Mouse (Mus musculus): ENCODE results near the gene Rps12-ps3. TPM values are rescaled to one million over a fixed set of nuclear protein-coding genes. Genes with fewer than 3 reads are reported as not detected.
A peak's percentile ranks its signal among the peaks of the same experiment; 100 is the strongest.

Gene Rps12-ps3
- polyA plus RNA-seq, 1 experiment from 2014 or later: 16.3 TPM

DNA sequence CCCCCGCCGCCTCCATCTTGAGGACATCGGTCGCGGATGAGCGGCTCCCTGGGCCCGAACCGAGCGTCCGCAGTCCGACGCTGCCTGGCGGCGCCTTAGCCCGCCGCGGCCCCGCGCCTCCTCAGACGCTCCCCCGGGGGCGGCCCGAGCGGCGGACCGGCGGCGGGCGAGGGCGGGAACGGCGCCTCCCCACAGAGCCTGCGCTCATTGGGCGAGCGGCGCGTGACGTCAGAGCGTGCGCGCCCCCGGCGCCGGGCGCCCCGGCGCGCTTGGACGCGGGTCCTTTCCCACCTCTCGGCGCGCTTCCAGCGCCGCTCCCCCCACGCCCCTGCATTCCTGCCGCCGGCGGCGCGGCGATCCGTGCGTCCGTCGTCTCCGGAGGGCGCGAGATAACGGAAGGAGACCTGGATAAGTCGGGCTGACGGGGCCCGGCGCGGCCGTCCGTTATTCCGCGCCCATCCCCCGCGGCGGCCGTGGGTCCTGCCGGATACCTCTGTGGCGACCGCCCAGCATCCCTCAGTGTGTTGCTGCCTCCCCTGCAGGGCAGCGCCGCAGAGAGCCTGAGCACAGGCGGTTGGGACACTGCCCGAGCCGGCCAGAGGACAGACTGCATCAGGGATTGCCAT, 23.7 kb downstream of the Rps12-ps3 start, which contains the start of gene Pdzd8:
TSS of gene Pdzd8 (minus strand) at position 123 of the 626 bp plus-strand sequence.
- H3K9ac ChIP-seq (ENCODE audit: low read depth, low read length): peak within 1 kb of the TSS; percentile 94
- peak; percentile 96 for DNase-seq (ENCODE audit: low spot score)
- H3K4me1 ChIP-seq (replicated peaks; ENCODE audit: control insufficient read depth, insufficient read depth, low read length): no peaks in the 10 kb centered on the region
- H3K4me2 ChIP-seq (replicated peaks; ENCODE audit: low read depth, low read length): peak within 1 kb of the TSS; percentile 97
- H3K27ac ChIP-seq (ENCODE audit: low read depth, low read length): peak within 1 kb of the TSS; percentile 90
- no peaks in the 10 kb centered on the region for H3K9me3 ChIP-seq (ENCODE audit: control insufficient read depth, low read length)
- H3K27me3 ChIP-seq (ENCODE audit: control insufficient read depth, insufficient read depth, low read length): no peaks in the 10 kb centered on the region
- WGBS: under 1% methylated on average over 61 of the region's 91 CpGs
- H3K4me3 ChIP-seq (ENCODE audit: low read depth, low read length): peak within 1 kb of the TSS; percentile 89
- H3K36me3 ChIP-seq (ENCODE audit: control insufficient read depth, insufficient read depth, low read length): no peaks in the 10 kb centered on the region
- peak; percentile 95 for ATAC-seq (ENCODE audit: low FRiP score)

DNA sequence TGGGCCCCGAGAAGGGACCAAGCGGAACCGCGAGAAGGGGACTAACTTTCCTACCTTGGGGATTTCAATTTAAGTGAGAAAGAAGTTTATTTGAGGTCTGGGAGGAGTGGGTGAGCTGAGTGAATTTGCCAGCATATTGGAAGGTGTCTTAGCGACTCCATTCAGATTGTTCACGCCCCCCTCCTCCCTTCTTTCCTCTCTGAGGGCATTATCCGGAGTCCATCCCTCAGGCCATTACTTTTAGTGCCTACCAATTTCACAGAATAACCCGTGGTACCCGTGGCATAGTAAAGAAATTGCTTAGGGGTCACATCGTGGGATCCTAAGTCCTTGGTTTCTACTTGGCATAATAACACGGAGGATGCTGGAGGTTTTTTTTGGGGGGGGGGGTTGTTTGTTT, 24.2 kb downstream of the Rps12-ps3 start:
- Histone ChIP-seq H3K4me2 (replicated peaks; ENCODE audit: low read depth, low read length) (peak overlapping the region; percentile 83), H3K9me3 (ENCODE audit: control insufficient read depth, low read length) (no peaks in the 10 kb centered on the region), H3K27ac (ENCODE audit: low read depth, low read length) (peak overlapping the region; percentile 90), H3K36me3 (ENCODE audit: control insufficient read depth, insufficient read depth, low read length) (no peaks in the 10 kb centered on the region), H3K4me3 (ENCODE audit: low read depth, low read length) (peak overlapping the region; percentile 89), H3K4me1 (replicated peaks; ENCODE audit: control insufficient read depth, insufficient read depth, low read length) (no peaks in the 10 kb centered on the region), H3K9ac (ENCODE audit: low read depth, low read length) (peak overlapping the region; percentile 94), H3K27me3 (ENCODE audit: control insufficient read depth, insufficient read depth, low read length) (no peaks in the 10 kb centered on the region)
- no peak for DNase-seq (ENCODE audit: low spot score)
- ATAC-seq (ENCODE audit: low FRiP score): peak; percentile 13; the same call in 1 of the 2 replicates
- WGBS: under 1% methylated on average over 11 of the region's 11 CpGs

DNA sequence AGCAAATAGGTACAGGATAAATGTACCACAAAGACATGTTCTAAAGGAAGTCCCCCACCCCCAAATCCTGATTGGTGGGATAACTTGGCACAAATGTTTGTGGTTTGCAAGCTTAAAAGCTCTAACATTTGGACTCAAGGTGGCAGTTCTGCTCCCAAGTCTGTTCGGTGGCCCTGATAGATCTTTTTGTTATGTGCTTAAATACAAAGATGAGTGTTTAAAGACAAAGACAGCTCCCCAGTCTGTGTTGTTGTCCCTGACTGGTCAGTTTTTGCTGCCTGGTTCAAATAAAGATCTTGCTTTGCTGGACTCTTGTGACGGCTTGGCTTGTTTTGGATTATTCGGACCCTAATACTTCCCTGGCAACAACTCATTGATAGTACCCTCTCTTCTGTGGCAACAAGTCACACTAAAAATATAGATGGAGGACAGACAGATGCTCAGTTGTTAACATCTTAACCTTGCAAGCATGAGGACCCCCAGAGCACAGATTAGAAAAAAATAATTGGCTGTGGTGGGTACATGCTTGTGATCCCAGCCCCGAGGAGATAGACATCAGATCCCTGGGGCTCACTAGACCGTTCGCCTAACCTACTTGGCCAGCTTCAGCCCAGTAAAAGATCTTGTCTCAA, 27.4 kb downstream of the Rps12-ps3 start:
- H3K4me2 ChIP-seq (replicated peaks; ENCODE audit: low read depth, low read length): no peak overlapping the region
- no peak overlapping the region for H3K4me3 ChIP-seq (ENCODE audit: low read depth, low read length)
- DNase-seq (ENCODE audit: low spot score) (no peak), ATAC-seq (ENCODE audit: low FRiP score) (no peak)
- H3K4me1 ChIP-seq (replicated peaks; ENCODE audit: control insufficient read depth, insufficient read depth, low read length): no peaks in the 10 kb centered on the region
- WGBS: 92% methylated on average over 6 of the region's 6 CpGs
- no peaks in the 10 kb centered on the region for H3K36me3 ChIP-seq (ENCODE audit: control insufficient read depth, insufficient read depth, low read length)
- no peaks in the 10 kb centered on the region for H3K27me3 ChIP-seq (ENCODE audit: control insufficient read depth, insufficient read depth, low read length)
- H3K9me3 ChIP-seq (ENCODE audit: control insufficient read depth, low read length): no peaks in the 10 kb centered on the region
- H3K9ac ChIP-seq (ENCODE audit: low read depth, low read length): no peak overlapping the region
- no peak overlapping the region for H3K27ac ChIP-seq (ENCODE audit: low read depth, low read length)

DNA sequence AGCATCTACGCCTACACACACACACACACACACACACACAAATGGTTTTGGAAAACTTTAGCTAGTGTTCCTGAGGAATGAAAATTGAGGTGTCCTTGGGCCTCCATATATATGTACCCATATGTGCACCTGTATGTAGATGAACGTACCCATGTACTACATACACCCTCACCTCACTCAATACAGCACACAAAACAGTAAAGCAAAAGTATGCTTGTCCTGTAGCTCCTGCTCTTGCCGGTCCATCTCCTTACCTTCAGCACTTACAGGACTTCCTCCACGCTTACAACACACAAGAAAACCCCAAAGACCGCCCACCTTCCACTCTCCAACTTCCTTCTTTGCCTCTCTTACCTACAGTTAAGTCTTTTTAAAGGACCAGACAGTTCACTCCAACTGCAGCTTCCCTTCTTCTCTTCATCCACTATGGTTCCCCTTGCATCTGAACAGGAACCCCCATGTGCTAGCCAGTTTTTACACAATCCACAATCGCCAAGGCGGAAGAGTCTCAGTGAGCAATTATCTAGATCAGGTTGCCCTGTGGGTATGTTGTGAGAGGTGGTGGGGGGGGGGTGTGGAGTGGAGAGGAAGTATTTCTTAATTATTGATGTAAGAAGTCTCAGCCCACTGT, 28.3 kb downstream of the Rps12-ps3 start:
- Histone ChIP-seq H3K27ac (ENCODE audit: low read depth, low read length) (no peak overlapping the region), H3K36me3 (ENCODE audit: control insufficient read depth, insufficient read depth, low read length) (no peaks in the 10 kb centered on the region), H3K9ac (ENCODE audit: low read depth, low read length) (no peak overlapping the region), H3K4me3 (ENCODE audit: low read depth, low read length) (no peak overlapping the region), H3K4me1 (replicated peaks; ENCODE audit: control insufficient read depth, insufficient read depth, low read length) (no peaks in the 10 kb centered on the region), H3K4me2 (replicated peaks; ENCODE audit: low read depth, low read length) (no peak overlapping the region), H3K27me3 (ENCODE audit: control insufficient read depth, insufficient read depth, low read length) (no peaks in the 10 kb centered on the region), H3K9me3 (ENCODE audit: control insufficient read depth, low read length) (no peaks in the 10 kb centered on the region)
- 87% methylated on average over 7 of the region's 7 CpGs for WGBS
- DNase-seq (ENCODE audit: low spot score): no peak
- ATAC-seq (ENCODE audit: low FRiP score): no peak

DNA sequence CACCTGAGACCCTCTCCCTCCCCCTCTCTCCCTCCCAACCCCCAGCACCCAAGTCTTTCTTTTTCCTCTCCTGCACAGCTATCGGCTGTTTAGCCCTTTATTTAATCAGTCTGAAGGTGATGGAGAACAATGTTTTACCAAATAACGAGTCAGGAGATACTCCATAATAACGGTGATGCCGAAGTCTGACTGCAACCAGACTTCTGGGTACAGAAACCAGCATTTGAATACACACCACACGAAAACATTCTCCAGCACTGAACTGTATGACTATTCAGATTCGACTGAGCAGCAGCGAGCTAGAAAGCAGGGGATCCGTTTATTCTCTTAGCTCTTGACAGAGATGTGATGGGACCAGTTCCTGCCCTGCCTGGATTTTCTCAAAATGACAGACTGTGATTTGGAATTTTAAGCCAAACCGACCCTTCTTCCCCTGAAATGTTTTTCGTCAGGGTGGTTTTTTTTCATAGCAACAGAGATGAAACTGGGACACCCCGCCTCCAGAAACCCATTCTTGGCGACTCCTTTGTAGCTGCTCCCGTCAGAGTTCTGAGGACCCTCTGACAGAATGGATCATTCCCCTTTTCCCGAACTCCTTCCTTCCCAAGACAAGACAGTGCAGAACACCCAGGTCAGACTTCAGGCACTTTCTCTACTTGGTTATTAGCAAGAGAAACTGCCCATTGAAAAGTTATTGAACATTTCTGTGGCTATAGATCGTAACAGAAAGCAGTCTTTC, 29.2 kb downstream of the Rps12-ps3 start:
- 79% methylated on average over 15 of the region's 15 CpGs for WGBS
- no peak for DNase-seq (ENCODE audit: low spot score)
- Histone ChIP-seq H3K4me2 (replicated peaks; ENCODE audit: low read depth, low read length) (no peak overlapping the region), H3K9me3 (ENCODE audit: control insufficient read depth, low read length) (no peaks in the 10 kb centered on the region), H3K9ac (ENCODE audit: low read depth, low read length) (no peak overlapping the region), H3K27ac (ENCODE audit: low read depth, low read length) (no peak overlapping the region), H3K36me3 (ENCODE audit: control insufficient read depth, insufficient read depth, low read length) (no peaks in the 10 kb centered on the region), H3K4me1 (replicated peaks; ENCODE audit: control insufficient read depth, insufficient read depth, low read length) (no peaks in the 10 kb centered on the region), H3K27me3 (ENCODE audit: control insufficient read depth, insufficient read depth, low read length) (no peaks in the 10 kb centered on the region), H3K4me3 (ENCODE audit: low read depth, low read length) (no peak overlapping the region)
- no peak for ATAC-seq (ENCODE audit: low FRiP score)

DNA sequence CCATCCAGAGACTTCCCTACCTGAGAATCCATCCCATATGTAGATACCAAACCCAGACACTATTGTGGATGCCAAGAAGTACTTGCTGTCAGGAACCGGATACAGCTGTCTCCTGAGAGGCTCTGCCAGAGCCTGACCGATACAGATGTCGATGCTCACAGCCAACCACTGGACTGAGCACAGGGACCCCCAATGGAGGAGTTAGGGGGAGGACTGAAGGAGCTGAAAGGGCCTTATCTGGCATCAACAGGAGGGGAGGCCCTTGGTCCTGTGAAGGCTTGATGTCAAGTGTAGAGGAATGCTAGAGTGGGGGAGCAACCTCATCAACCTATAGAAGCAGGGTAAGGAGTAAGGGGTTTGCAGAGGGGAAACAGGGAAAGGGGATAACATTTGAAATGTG, 30.7 kb downstream of the Rps12-ps3 start:
- ATAC-seq (ENCODE audit: low FRiP score) (no peak), DNase-seq (ENCODE audit: low spot score) (no peak)
- H3K9me3 ChIP-seq (ENCODE audit: control insufficient read depth, low read length): no peaks in the 10 kb centered on the region
- H3K27ac ChIP-seq (ENCODE audit: low read depth, low read length): no peak overlapping the region
- no peak overlapping the region for H3K4me2 ChIP-seq (replicated peaks; ENCODE audit: low read depth, low read length)
- H3K4me1 ChIP-seq (replicated peaks; ENCODE audit: control insufficient read depth, insufficient read depth, low read length): no peaks in the 10 kb centered on the region
- no peaks in the 10 kb centered on the region for H3K27me3 ChIP-seq (ENCODE audit: control insufficient read depth, insufficient read depth, low read length)
- H3K4me3 ChIP-seq (ENCODE audit: low read depth, low read length): no peak overlapping the region
- 86% methylated on average over 3 of the region's 3 CpGs for WGBS
- H3K9ac ChIP-seq (ENCODE audit: low read depth, low read length): no peak overlapping the region
- no peaks in the 10 kb centered on the region for H3K36me3 ChIP-seq (ENCODE audit: control insufficient read depth, insufficient read depth, low read length)

DNA sequence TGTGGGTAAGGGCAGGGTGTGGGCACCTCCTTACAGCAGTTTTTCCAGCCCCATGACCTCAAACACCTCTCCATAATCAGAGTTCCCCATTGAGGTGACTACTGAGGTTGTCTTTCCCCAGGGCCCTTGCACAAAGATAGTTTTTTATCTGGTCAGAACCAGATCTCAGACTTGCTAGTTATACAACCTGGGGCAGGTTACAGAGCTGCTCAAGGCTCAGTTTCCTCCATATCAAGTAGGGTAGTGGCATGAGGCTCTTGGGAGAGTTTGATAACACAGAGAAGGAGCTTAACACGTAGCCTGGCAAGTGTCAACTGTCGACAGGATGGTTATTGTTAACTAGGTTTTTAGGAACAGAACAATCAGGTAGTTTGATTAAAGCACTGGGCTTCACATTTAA, 32.8 kb downstream of the Rps12-ps3 start:
- Histone ChIP-seq H3K4me3 (ENCODE audit: low read depth, low read length) (no peak overlapping the region), H3K27me3 (ENCODE audit: control insufficient read depth, insufficient read depth, low read length) (no peaks in the 10 kb centered on the region), H3K4me2 (replicated peaks; ENCODE audit: low read depth, low read length) (no peak overlapping the region), H3K36me3 (ENCODE audit: control insufficient read depth, insufficient read depth, low read length) (no peaks in the 10 kb centered on the region), H3K9ac (ENCODE audit: low read depth, low read length) (no peak overlapping the region), H3K27ac (ENCODE audit: low read depth, low read length) (no peak overlapping the region), H3K9me3 (ENCODE audit: control insufficient read depth, low read length) (no peaks in the 10 kb centered on the region), H3K4me1 (replicated peaks; ENCODE audit: control insufficient read depth, insufficient read depth, low read length) (no peaks in the 10 kb centered on the region)
- DNase-seq (ENCODE audit: low spot score) (no peak), ATAC-seq (ENCODE audit: low FRiP score) (no peak)
- WGBS: 71% methylated on average over 2 of the region's 2 CpGs

DNA sequence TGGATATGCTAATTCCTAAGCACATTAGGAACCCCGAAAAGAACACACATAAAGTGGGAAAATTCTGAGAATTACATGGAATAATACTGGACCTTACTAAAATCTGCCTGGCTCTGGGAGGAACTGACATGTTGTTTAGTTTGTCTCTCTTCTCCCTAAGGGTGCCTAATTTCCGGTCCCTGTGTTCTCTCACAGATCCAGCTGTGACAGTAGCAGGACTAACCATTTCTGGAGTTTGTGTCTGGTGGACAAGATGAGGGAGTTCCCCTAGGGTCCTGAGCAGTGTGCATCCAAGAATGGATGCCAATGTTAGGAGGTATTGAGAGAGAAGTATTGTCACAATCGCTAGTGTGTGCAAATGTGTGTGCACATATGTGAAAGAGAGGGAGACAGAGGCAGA, 34.3 kb downstream of the Rps12-ps3 start:
- Histone ChIP-seq H3K9me3 (ENCODE audit: control insufficient read depth, low read length) (no peaks in the 10 kb centered on the region), H3K27me3 (ENCODE audit: control insufficient read depth, insufficient read depth, low read length) (no peaks in the 10 kb centered on the region), H3K4me1 (replicated peaks; ENCODE audit: control insufficient read depth, insufficient read depth, low read length) (no peaks in the 10 kb centered on the region), H3K4me2 (replicated peaks; ENCODE audit: low read depth, low read length) (no peak overlapping the region), H3K27ac (ENCODE audit: low read depth, low read length) (no peak overlapping the region), H3K4me3 (ENCODE audit: low read depth, low read length) (no peak overlapping the region), H3K9ac (ENCODE audit: low read depth, low read length) (no peak overlapping the region), H3K36me3 (ENCODE audit: control insufficient read depth, insufficient read depth, low read length) (no peaks in the 10 kb centered on the region)
- ATAC-seq (ENCODE audit: low FRiP score) (no peak), DNase-seq (ENCODE audit: low spot score) (no peak)
- 88% methylated on average over 3 of the region's 3 CpGs for WGBS
